Mouse (Mus musculus) stomach, embryonic 15.5 days (tissue): ENCODE results near the gene Scube2. TPM values are rescaled to one million over a fixed set of nuclear protein-coding genes. Genes with fewer than 3 reads are reported as not detected.
A peak's percentile ranks its signal among the peaks of the same experiment; 100 is the strongest.

Experiments used
- ATAC-seq: fragments of 200-750 bp; cut with Nextera tagmentation; 2 replicates; pipeline ENCODE4 v1.8.0; 2017; ENCODE audit warnings: low read depth, moderate number of reproducible peaks, moderate TSS enrichment; ENCODE audit not compliant: insufficient read depth, low FRiP score
- H3K27ac ChIP-seq: fragments of 300-500 bp; sonication (generic); 2 replicates; pipeline ENCODE4 v1.5.1; 2015; ENCODE audit warnings: mild to moderate bottlenecking, inconsistent platforms
- H3K27me3 ChIP-seq: fragments of 300-500 bp; sonication (generic); replicated peaks from 2 replicates; pipeline ENCODE4 v1.6.1; 2015; ENCODE audit warnings: inconsistent platforms
- H3K36me3 ChIP-seq: fragments of 300-500 bp; sonication (generic); 2 replicates; pipeline ENCODE4 v1.6.1; 2015; ENCODE audit warnings: inconsistent platforms
- H3K4me1 ChIP-seq: fragments of 300-500 bp; sonication (generic); 2 replicates; pipeline ENCODE4 v1.6.1; 2015; ENCODE audit warnings: inconsistent platforms
- H3K4me2 ChIP-seq: fragments of 300-500 bp; sonication (generic); 2 replicates; pipeline ENCODE4 v1.6.1; 2015; ENCODE audit warnings: mild to moderate bottlenecking, inconsistent platforms
- H3K4me3 ChIP-seq: fragments of 300-500 bp; sonication (generic); replicated peaks from 2 replicates; pipeline ENCODE4 v1.5.1; 2015; ENCODE audit warnings: inconsistent platforms
- H3K9ac ChIP-seq: fragments of 300-500 bp; sonication (generic); 2 replicates; pipeline ENCODE4 v1.6.1; 2015; ENCODE audit warnings: inconsistent platforms
- H3K9me3 ChIP-seq: fragments of 300-500 bp; sonication (generic); 2 replicates; pipeline ENCODE4 v1.6.1; 2016; ENCODE audit warnings: inconsistent platforms
- WGBS: fragments of 180-500 bp; shearing (Covaris S2); methylation state at CpG from one replicate; pipeline ENCODE4 v1.1.7; 2015; 5-methylcytosine and 5-hydroxymethylcytosine counted together
- polyA plus RNA-seq: library from polyadenylated mRNA; unstranded; fragments of >200 nt; fragmentation: Nextera tagmentation; extraction: Ambion mirVana; gene quantifications from 2 replicates; pipeline ENCODE4 v1.2.1, GENCODE M21; 2015

The Scube2 gene
- polyA plus RNA-seq, 1 experiment from 2014 or later = 1.5 TPM

- WGBS = 68% methylated on average over 8 of the region's 8 CpGs
- H3K4me1 ChIP-seq = peaks cover 9% of the 10 kb centered on the region
- H3K27me3 ChIP-seq = no peaks in the 10 kb centered on the region
- ATAC-seq = no peak
- no peak overlapping the region for H3K27ac ChIP-seq
- no peak overlapping the region for H3K4me2 ChIP-seq
- H3K9ac ChIP-seq = no peak overlapping the region
- no peaks in the 10 kb centered on the region for H3K9me3 ChIP-seq
- H3K4me3 ChIP-seq = no peak overlapping the region
- no peaks in the 10 kb centered on the region for H3K36me3 ChIP-seq
Observed at GRCm38 (mm10) chr7:109849750-109850434, 15.6 kb downstream of the Scube2 start.

GRCm38 (mm10) chr7:109848867-109849733 is 16.4 kb downstream of the Scube2 start:
- H3K4me2 ChIP-seq = no peak overlapping the region

DNA sequence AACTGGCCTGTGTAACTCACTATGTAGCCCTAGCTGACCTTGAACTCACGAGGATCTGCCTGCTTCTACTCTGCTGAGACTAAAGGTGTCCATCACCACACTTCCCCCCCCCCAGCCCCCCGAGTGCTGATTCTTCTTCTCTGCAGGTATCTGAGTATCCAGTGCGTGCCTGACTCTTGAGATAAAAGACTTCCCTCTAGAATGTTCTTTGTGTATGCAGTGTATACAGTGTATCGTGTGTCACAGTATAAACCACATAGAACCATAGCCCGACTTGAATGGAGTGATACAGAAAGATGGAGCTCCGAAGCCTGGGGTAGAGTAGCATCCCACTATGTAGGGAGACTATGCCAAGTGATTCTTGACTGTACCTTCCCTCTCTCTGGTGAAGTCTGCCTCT is 21.4 kb downstream of the Scube2 start:
- Histone ChIP-seq H3K27ac (no peak overlapping the region), H3K27me3 (no peaks in the 10 kb centered on the region), H3K9me3 (no peaks in the 10 kb centered on the region), H3K4me2 (no peak overlapping the region), H3K4me3 (no peak overlapping the region), H3K4me1 (no peaks in the 10 kb centered on the region), H3K36me3 (no peaks in the 10 kb centered on the region), H3K9ac (no peak overlapping the region)
- no peak for ATAC-seq
- WGBS = 74% methylated on average over 6 of the region's 6 CpGs

More at GRCm38 (mm10) chr7:109848867-109849733, 16.4 kb downstream of the Scube2 start:
- 44% methylated on average over 11 of the region's 11 CpGs for WGBS
- Histone ChIP-seq H3K9ac (no peak overlapping the region), H3K27ac (no peak overlapping the region), H3K36me3 (no peaks in the 10 kb centered on the region), H3K9me3 (no peaks in the 10 kb centered on the region), H3K27me3 (no peaks in the 10 kb centered on the region), H3K4me3 (no peak overlapping the region), H3K4me1 (peaks cover 9% of the 10 kb centered on the region)
- ATAC-seq = no peak

DNA sequence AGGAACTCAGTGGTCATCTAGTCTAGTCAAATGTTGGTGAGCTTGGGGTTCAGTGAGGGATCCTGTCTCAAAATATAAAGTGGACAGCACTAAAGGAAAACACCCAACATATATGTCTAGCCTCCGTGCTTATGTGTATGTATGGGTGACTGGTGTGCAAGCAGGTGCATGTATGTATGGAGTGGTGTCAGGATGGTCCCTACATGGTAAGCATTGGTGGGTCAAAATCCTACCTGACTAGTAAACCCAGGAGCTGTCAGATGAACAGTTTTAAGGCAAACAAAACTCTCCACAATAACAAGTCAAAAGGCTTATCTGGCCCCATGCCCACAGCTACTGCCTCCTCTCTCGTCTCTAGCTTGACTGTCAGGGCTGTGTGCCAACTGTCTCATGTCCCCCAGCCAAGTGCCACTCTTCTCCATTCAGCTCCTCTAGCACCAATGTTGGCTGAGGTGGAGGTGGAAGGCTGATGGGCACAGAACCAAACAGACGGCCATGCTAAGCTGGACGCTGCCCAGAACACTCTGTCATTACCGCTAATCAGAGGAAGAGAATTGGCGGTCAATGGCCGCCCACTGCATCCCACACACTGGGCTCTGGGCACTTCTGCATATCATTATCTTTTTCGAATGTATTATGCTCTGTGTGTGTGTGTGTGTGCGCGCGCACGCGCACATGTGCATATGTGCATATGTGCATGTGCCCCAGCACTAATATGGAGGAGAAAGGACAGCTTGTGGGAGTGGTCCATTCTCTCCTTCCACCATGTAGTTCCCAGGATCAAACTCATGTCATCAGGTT is 23.7 kb downstream of the Scube2 start:
- Histone ChIP-seq H3K36me3 (no peaks in the 10 kb centered on the region), H3K4me3 (no peak overlapping the region), H3K27me3 (no peaks in the 10 kb centered on the region), H3K4me2 (no peak overlapping the region), H3K4me1 (no peaks in the 10 kb centered on the region), H3K9me3 (no peaks in the 10 kb centered on the region), H3K9ac (no peak overlapping the region), H3K27ac (no peak overlapping the region)
- 84% methylated on average over 13 of the region's 13 CpGs for WGBS
- no peak for ATAC-seq

DNA sequence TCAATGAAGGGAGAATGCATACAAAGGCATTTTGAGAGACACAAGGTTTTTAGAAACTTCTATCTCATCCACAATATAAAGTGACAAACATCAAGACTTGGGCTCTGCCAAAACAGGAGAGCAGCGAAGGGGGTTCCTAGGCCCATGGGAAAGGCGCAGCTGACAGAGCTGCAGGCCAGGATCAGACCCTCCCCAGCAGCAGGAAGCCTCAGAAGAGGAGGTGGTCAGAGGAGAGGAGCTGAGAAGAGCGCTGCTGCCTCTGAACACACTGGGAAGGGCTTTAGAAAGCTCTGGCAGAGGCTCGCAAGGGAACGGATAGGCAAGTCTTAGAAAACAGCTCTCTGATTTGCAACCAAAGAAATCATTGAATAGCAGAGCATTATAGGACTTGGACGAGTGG is 24.4 kb downstream of the Scube2 start:
- Histone ChIP-seq H3K4me3 (no peak overlapping the region), H3K9ac (no peak overlapping the region), H3K9me3 (no peaks in the 10 kb centered on the region), H3K27me3 (no peaks in the 10 kb centered on the region), H3K27ac (no peak overlapping the region), H3K36me3 (no peaks in the 10 kb centered on the region), H3K4me2 (no peak overlapping the region), H3K4me1 (no peaks in the 10 kb centered on the region)
- no peak for ATAC-seq
- 65% methylated on average over 6 of the region's 6 CpGs for WGBS

- Histone ChIP-seq H3K4me3 (no peak overlapping the region), H3K27ac (no peak overlapping the region), H3K36me3 (no peaks in the 10 kb centered on the region), H3K9ac (no peak overlapping the region), H3K9me3 (no peaks in the 10 kb centered on the region), H3K27me3 (no peaks in the 10 kb centered on the region), H3K4me2 (no peak overlapping the region), H3K4me1 (peaks cover 4% of the 10 kb centered on the region; the same call in 1 of the 2 replicates)
- no peak for ATAC-seq
- WGBS = 71% methylated on average over 3 of the region's 3 CpGs
Observed at GRCm38 (mm10) chr7:109838613-109839012, 26.9 kb downstream of the Scube2 start.

DNA sequence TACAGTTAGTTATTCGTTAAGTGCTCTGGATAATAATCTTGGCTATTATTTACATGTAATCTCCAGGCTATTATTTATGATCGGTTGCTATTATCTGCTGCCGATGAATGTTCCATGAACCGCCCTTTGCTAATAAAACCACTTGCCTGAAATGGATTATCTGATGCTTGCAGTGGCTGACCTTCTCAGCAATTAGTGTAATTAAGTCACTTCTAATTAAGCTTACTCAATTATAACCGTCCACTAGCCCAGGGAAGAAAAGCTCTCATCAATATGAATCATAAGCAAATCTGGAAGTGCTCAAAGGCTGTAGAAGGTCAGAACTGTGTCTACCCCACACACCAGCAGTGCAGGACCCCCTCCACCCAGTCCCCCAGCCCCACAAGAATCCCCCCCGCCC is 27.8 kb downstream of the Scube2 start:
- no peaks in the 10 kb centered on the region for H3K36me3 ChIP-seq
- WGBS = 75% methylated on average over 6 of the region's 6 CpGs
- H3K4me1 ChIP-seq = peaks cover 4% of the 10 kb centered on the region; the same call in 1 of the 2 replicates
- ATAC-seq = no peak
- no peak overlapping the region for H3K4me2 ChIP-seq
- no peak overlapping the region for H3K4me3 ChIP-seq
- no peak overlapping the region for H3K9ac ChIP-seq
- H3K27ac ChIP-seq = no peak overlapping the region
- no peaks in the 10 kb centered on the region for H3K9me3 ChIP-seq
- no peaks in the 10 kb centered on the region for H3K27me3 ChIP-seq

DNA sequence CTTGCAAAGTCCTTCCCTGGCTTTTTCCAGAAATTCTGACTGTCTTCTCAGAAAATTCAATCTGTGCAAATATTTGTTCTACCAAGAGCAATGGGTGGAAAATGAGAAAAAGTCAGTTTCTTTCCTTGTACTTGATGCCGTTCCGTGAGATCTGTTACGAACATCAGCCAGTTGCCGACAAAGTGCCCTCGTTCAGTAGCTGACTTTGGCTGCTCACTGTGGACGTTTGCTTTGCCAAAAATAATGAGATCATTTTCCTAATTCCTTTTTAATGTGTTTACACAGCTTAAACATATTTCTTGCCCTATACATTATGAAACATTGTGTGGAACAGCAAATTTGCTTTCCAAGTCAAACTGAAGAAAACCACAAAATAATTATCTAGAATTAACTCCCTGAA is 30.6 kb downstream of the Scube2 start:
- Histone ChIP-seq H3K27me3 (no peaks in the 10 kb centered on the region), H3K27ac (no peak overlapping the region), H3K9ac (no peak overlapping the region), H3K4me1 (peaks cover 4% of the 10 kb centered on the region; the same call in 1 of the 2 replicates), H3K4me2 (no peak overlapping the region), H3K36me3 (no peaks in the 10 kb centered on the region), H3K4me3 (no peak overlapping the region), H3K9me3 (no peaks in the 10 kb centered on the region)
- no peak for ATAC-seq
- WGBS = 47% methylated on average over 6 of the region's 6 CpGs

- no peak for ATAC-seq
- Histone ChIP-seq H3K4me1 (peaks cover 4% of the 10 kb centered on the region), H3K9me3 (no peaks in the 10 kb centered on the region), H3K36me3 (no peaks in the 10 kb centered on the region), H3K27ac (no peak overlapping the region), H3K4me2 (no peak overlapping the region), H3K9ac (no peak overlapping the region), H3K27me3 (no peaks in the 10 kb centered on the region), H3K4me3 (no peak overlapping the region)
- 46% methylated on average over 2 of the region's 2 CpGs for WGBS
Observed at GRCm38 (mm10) chr7:109831376-109831775, 34.1 kb downstream of the Scube2 start.

GRCm38 (mm10) chr7:109826911-109827310 is 38.6 kb downstream of the Scube2 start:
- no peak overlapping the region for H3K9ac ChIP-seq
- no peak overlapping the region for H3K27ac ChIP-seq
- WGBS = 41% methylated on average over 8 of the region's 8 CpGs

DNA sequence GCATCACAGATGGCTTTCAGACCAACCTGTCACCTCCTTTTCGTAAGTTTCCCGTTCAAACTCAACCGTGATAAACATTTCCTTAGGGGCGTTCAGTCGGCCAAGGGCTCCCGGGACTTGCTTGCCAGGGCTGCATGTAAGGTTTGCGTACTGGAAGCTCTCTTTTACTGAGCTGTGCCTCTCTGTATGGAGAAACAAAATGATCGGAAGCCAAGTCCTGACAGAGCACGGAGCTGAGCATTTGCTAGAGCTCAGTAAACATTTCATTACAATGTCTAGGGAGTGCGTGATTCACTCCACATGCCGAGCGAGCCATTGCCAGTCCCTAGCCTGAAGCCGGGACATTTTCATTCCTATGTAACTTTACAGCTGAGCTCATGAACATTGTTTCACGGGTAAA is 40.2 kb downstream of the Scube2 start:
- Histone ChIP-seq H3K4me2 (peak overlapping the region; percentile 5; the same call in 1 of the 2 replicates), H3K27ac (peak overlapping the region; percentile 33), H3K9me3 (no peaks in the 10 kb centered on the region), H3K4me1 (peaks cover 5% of the 10 kb centered on the region; the same call in 1 of the 2 replicates), H3K36me3 (no peaks in the 10 kb centered on the region), H3K9ac (no peak overlapping the region), H3K4me3 (no peak overlapping the region), H3K27me3 (no peaks in the 10 kb centered on the region)
- WGBS = 46% methylated on average over 14 of the region's 14 CpGs
- ATAC-seq = peak; percentile 10; the same call in 1 of the 2 replicates

More at GRCm38 (mm10) chr7:109826911-109827310, 38.6 kb downstream of the Scube2 start:
- Histone ChIP-seq H3K9me3 (no peaks in the 10 kb centered on the region), H3K4me3 (no peak overlapping the region), H3K4me2 (no peak overlapping the region), H3K4me1 (peaks cover 5% of the 10 kb centered on the region; the same call in 1 of the 2 replicates), H3K27me3 (no peaks in the 10 kb centered on the region), H3K36me3 (no peaks in the 10 kb centered on the region)
- no peak for ATAC-seq
